Mouse (Mus musculus): ENCODE results near the gene Prss16. TPM values are rescaled to one million over a fixed set of nuclear protein-coding genes. Genes with fewer than 3 reads are reported as not detected.

Gene Prss16
- total and polyA plus RNA-seq, 3 experiments = 0.47 TPM; not detected in 2

DNA sequence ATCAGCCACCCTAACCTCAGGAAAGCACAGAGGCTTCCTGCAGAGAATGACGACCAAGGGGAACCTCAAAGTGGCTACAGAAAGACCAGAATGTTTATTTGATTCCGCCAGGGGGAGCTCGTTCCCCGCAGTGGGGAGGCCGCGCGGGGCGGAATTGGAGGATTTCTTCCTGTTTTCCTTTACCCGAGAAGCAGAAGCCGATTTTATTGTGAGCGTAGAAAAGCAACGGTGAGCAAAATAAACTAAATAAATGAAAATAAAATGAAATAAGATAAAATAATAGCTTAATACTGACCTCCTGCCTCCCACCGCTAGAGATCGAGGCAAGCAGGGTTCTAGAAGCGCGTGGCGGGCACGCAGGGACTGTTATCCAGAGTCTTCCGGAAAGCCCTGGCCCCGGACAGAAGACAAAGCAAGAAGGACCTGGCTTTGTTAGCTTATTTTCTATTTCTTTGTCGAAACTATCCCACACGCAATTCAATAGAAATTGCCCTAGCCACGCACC lies 35.3 kb downstream of the Prss16 start (continued):
- peak; percentile 60; the same call in 1 of the 2 replicates for TF ChIP-seq RCOR1 (IDR thresholded peaks at IDR 0.05; ENCODE audit: low read depth, low read length)
- TF ChIP-seq ZNF384 (IDR thresholded peaks at IDR 0.05; ENCODE audit: low read depth, low read length) = peak; percentile 60
- TF ChIP-seq UBTF (IDR thresholded peaks at IDR 0.05; ENCODE audit: borderline replicate concordance, insufficient read depth, low read depth, low read length) = 0 out of 2 replicates have a peak, but pooled peaks have one; percentile 42
- TF ChIP-seq NELFE (IDR thresholded peaks at IDR 0.05; ENCODE audit: low read depth, low read length) = peak; percentile 71
- no peak for TF ChIP-seq NRF1 (IDR thresholded peaks at IDR 0.05; ENCODE audit: insufficient read depth, low read depth, low read length, poor library complexity, severe bottlenecking)
- TF ChIP-seq MXI1 (IDR thresholded peaks at IDR 0.05; ENCODE audit: low read depth, low read length) = peak; percentile 88
- TF ChIP-seq BHLHE40 (IDR thresholded peaks at IDR 0.05; ENCODE audit: borderline replicate concordance, low read depth, low read length) = no peak

DNA sequence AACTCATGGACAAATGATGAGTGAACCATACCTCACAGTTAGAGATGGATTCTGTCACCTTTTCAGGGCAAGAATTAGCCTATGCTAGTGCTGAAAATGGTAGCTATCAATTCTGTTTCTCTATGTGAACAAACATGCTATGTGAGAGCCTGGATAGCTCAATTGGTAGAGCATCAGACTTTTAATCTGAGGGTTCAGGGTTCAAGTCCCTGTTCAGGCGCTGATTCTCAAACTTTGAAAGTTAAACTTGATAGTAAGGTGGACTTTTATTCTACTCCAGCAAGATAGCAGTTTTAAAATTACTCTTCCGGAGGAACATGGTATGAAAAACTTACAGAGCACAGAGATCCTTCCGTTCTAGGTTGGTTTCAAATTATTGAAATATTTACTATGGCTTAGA lies 37.9 kb downstream of the Prss16 start:
- peak; percentile 78 for DNase-seq (ENCODE audit: low read depth, low spot score)
- Histone ChIP-seq H3K9me3 (replicated peaks; ENCODE audit: insufficient read depth, low read length) (no peaks in the 10 kb centered on the region), H3K9ac (ENCODE audit: control insufficient read depth, low read depth, low read length, poor library complexity, severe bottlenecking) (no peak overlapping the region), H3K79me2 (ENCODE audit: control insufficient read depth, insufficient read depth, low read length, poor library complexity) (no peaks in the 10 kb centered on the region; the same call in 1 of the 2 replicates), H3K27ac (ENCODE audit: control insufficient read depth, low read depth, low read length) (no peak overlapping the region), H3K4me1 (ENCODE audit: control insufficient read depth in 1 of 2, insufficient read depth in 2 of 2, low read length in 2 of 2) (no peaks in the 10 kb centered on the region), H3K4me3 (ENCODE audit: control insufficient read depth in 1 of 2, insufficient read depth in 1 of 2, low read depth in 2 of 2, low read length in 2 of 2) (no peak overlapping the region), H3K27me3 (ENCODE audit: control insufficient read depth in 1 of 2, insufficient read depth in 2 of 2, low read length in 2 of 2) (0 out of 4 replicates have a peak, but pooled peaks cover 0 to 1% of the 10 kb centered on the region in 2 experiments), H3K36me3 (ENCODE audit: control insufficient read depth in 1 of 2, insufficient read depth in 2 of 2, low read length in 2 of 2) (no peaks in the 10 kb centered on the region)
- TF ChIP-seq MYB (IDR thresholded peaks at IDR 0.05; ENCODE audit: low read depth, low read length) (no peak), MAZ (IDR thresholded peaks at IDR 0.05; ENCODE audit: low read depth, low read length) (no peak), SIN3A (IDR thresholded peaks at IDR 0.05; ENCODE audit: low read length) (no peak), TBP (IDR thresholded peaks at IDR 0.05; ENCODE audit: low read depth, low read length) (peak; percentile 99), POLR2AphosphoS2 (IDR thresholded peaks at IDR 0.05; ENCODE audit: low read length) (no peak), CHD2 (IDR thresholded peaks at IDR 0.05; ENCODE audit: low read length) (no peak), JUND (IDR thresholded peaks at IDR 0.05; ENCODE audit: low read depth, low read length) (no peak), RAD21 (IDR thresholded peaks at IDR 0.05; ENCODE audit: low read depth, low read length) (no peak), KAT2A (conservative IDR thresholded peaks at IDR 0.05; ENCODE audit: low read depth, low read length) (no peak), MAFK (IDR thresholded peaks at IDR 0.05; ENCODE audit: borderline replicate concordance, low read depth, low read length) (peak; percentile 62; the same call in 1 of the 2 replicates), USF1 (IDR thresholded peaks at IDR 0.05; ENCODE audit: low read depth, low read length) (no peak), POLR2AphosphoS5 (IDR thresholded peaks at IDR 0.05; ENCODE audit: borderline replicate concordance, low read depth, low read length) (no peak), ZNF384 (IDR thresholded peaks at IDR 0.05; ENCODE audit: low read depth, low read length) (no peak), TAL1 (IDR thresholded peaks at IDR 0.05; ENCODE audit: low read length) (no peak), CTCF (IDR thresholded peaks at IDR 0.05 in 2 of 3, conservative IDR thresholded peaks at IDR 0.05 in 1 of 3; ENCODE audit: control insufficient read depth in 1 of 3, insufficient read depth in 1 of 3, low read depth in 2 of 3, low read length in 3 of 3, poor library complexity in 1 of 3, severe bottlenecking in 1 of 3) (no peak), ZC3H11A (IDR thresholded peaks at IDR 0.05; ENCODE audit: low read depth, low read length) (no peak), BHLHE40 (IDR thresholded peaks at IDR 0.05; ENCODE audit: borderline replicate concordance, low read depth, low read length) (no peak), HCFC1 (IDR thresholded peaks at IDR 0.05; ENCODE audit: low read depth, low read length) (no peak)
